12 mouse cellular contexts compared by ENCODE assay signal in the genomic region with DNA sequence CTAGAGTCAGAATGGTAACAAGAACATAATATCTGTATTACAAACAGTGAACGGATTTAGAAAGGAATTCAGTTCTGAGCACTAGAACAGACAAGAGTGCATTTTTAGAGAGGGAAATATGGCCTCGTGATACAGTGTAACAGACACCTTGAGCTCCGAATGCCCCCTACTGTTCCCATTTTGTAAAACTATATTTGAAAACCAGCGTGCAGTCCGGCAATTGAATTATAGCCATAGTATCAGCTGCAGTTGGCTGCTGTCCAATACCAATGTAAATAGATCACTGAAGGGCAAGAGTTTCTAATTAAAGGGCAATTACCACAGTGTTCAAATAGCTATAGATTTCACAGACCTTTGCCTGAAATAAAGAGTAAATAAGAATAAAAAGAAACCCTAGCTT.
DNase-seq lines count a peak whose midpoint lies in the region; ATAC-seq lines count a peak whose summit lies in the region.
"Had no signal": no experiment of that assay in that cellular context is flagged by ENCODE, and none has a peak within 500 bp of the region (broad histone marks: within the 10 kb centered on the region; RNA-seq: fewer than 3 reads in every experiment).

No protein-coding gene starts in this region.

- no peaks in the 10 kb centered on the region for H3K4me1 ChIP-seq in kidney, embryonic 14.5 days (ENCODE audit: control insufficient read depth, insufficient read depth, low read length)
- H3K4me1 ChIP-seq: liver, embryonic 12.5 days had no signal

- no peak overlapping the region for H3K4me2 ChIP-seq in kidney, embryonic 14.5 days (replicated peaks; ENCODE audit: low read depth, low read length)
- H3K4me2 ChIP-seq: liver, embryonic 12.5 days had no signal

- DNase-seq in kidney, postnatal 4 days, result no peak
- DNase-seq in brain, adult 2 months (ENCODE audit: low read depth, low spot score), result peak; percentile 69
- peak; percentile 27 to 60 for DNase-seq in cerebellum, postnatal 25 days
- peak; percentile 61 for DNase-seq in mesoderm, embryonic 11.5 days (ENCODE audit: low read depth, low spot score)
- no peak for DNase-seq in layer of hippocampus, postnatal 25 days (ENCODE audit: extremely low spot score in 1 of 2, low spot score in 1 of 2)
- DNase-seq in testis, postnatal 10 days (ENCODE audit: low spot score), result no peak
- DNase-seq in layer of hippocampus, adult 18-20 months (ENCODE audit: low spot score in 2 of 2), result no peak
- DNase-seq: right cerebral cortex, postnatal 25 days; thymus, postnatal 4 days had no signal

- WGBS in kidney, embryonic 14.5 days, result 24% methylated on average over 5 of the region's 5 CpGs

- H3K36me3 ChIP-seq in kidney, embryonic 14.5 days (ENCODE audit: control insufficient read depth, insufficient read depth, low read length), result no peaks in the 10 kb centered on the region
- H3K36me3 ChIP-seq: G1E; liver, embryonic 12.5 days had no signal

- no peak overlapping the region for H3K27ac ChIP-seq in kidney, embryonic 14.5 days (ENCODE audit: low read depth, low read length)
- H3K27ac ChIP-seq: liver, embryonic 12.5 days had no signal

- H3K9ac ChIP-seq in kidney, embryonic 14.5 days (ENCODE audit: low read depth, low read length), result no peak overlapping the region
- H3K9ac ChIP-seq: liver, embryonic 12.5 days had no signal

- H3K9me3 ChIP-seq in kidney, embryonic 14.5 days (ENCODE audit: control insufficient read depth, low read length), result no peaks in the 10 kb centered on the region
- H3K9me3 ChIP-seq: liver, embryonic 12.5 days had no signal

- no peaks in the 10 kb centered on the region for H3K27me3 ChIP-seq in kidney, embryonic 14.5 days (ENCODE audit: control insufficient read depth, insufficient read depth, low read length)
- H3K27me3 ChIP-seq: liver, embryonic 12.5 days had no signal

- ATAC-seq in kidney, embryonic 14.5 days (ENCODE audit: low FRiP score, low TSS enrichment), result 0 out of 2 replicates have a peak, but pooled peaks have one; percentile 39
- ATAC-seq: liver, embryonic 12.5 days had no signal

- no peak overlapping the region for H3K4me3 ChIP-seq in kidney, embryonic 14.5 days (ENCODE audit: low read length)
- H3K4me3 ChIP-seq: liver, embryonic 12.5 days had no signal

Comparison
In these comparisons a context has a peak if more than half of its experiments do, and no peak if none do; other contexts are left out.
1. DNase-seq: peak in brain, adult 2 months (single experiment), cerebellum, postnatal 25 days (2 of 2) and mesoderm, embryonic 11.5 days (single experiment); none in kidney, postnatal 4 days (0 of 2), layer of hippocampus, postnatal 25 days (0 of 2), testis, postnatal 10 days (single experiment) and layer of hippocampus, adult 18-20 months (0 of 2).